Mouse (Mus musculus): ENCODE results near the gene Cux2.

- TF ChIP-seq CTCF (IDR thresholded peaks at IDR 0.05): peak; percentile 28
- TF ChIP-seq EP300 (IDR thresholded peaks at IDR 0.05): no peak
Measured at GRCm38 (mm10) chr5:122075736-122076135, 25.8 kb upstream of the Cux2 start.
